ENCODE assay signal across 21 mouse cellular contexts in genomic region chr17:79164874-79165553, GRCm38 (mm10).
A peak's percentile ranks its signal among the peaks of the same experiment; 100 is the strongest.
DNase-seq lines count a peak whose midpoint lies in the region; ATAC-seq and TF ChIP-seq lines count a peak whose summit lies in the region.
"Had no signal": no experiment of that assay in that cellular context is flagged by ENCODE, and none has a peak within 500 bp of the region (broad histone marks: within the 10 kb centered on the region; RNA-seq: fewer than 3 reads in every experiment).

No protein-coding gene starts in this region.

- H3K4me3 ChIP-seq in embryonic facial prominence, embryonic 11.5 days (ENCODE audit: low read depth, low read length) = no peak overlapping the region
- H3K4me3 ChIP-seq in embryonic facial prominence, embryonic 10.5 days = no peak overlapping the region
- no peak overlapping the region for H3K4me3 ChIP-seq in kidney, embryonic 15.5 days (replicated peaks)
- no peak overlapping the region for H3K4me3 ChIP-seq in limb, embryonic 13.5 days
- no peak overlapping the region for H3K4me3 ChIP-seq in limb, embryonic 10.5 days
- H3K4me3 ChIP-seq in myocyte = no peak overlapping the region
- H3K4me3 ChIP-seq: forebrain, embryonic 13.5 days; hindbrain, embryonic 13.5 days had no signal

- H3K9ac ChIP-seq in embryonic facial prominence, embryonic 11.5 days (replicated peaks; ENCODE audit: low read length) = no peak overlapping the region
- H3K9ac ChIP-seq in kidney, embryonic 15.5 days = no peak overlapping the region
- H3K9ac ChIP-seq in limb, embryonic 13.5 days = no peak overlapping the region
- H3K9ac ChIP-seq: forebrain, embryonic 13.5 days; forebrain, postnatal 0 days; hindbrain, embryonic 13.5 days had no signal

- H3K9me3 ChIP-seq in embryonic facial prominence, embryonic 11.5 days (replicated peaks; ENCODE audit: control insufficient read depth, low read length) = no peaks in the 10 kb centered on the region
- H3K9me3 ChIP-seq in embryonic facial prominence, embryonic 10.5 days = no peaks in the 10 kb centered on the region
- H3K9me3 ChIP-seq in kidney, embryonic 15.5 days (replicated peaks) = no peaks in the 10 kb centered on the region
- no peaks in the 10 kb centered on the region for H3K9me3 ChIP-seq in limb, embryonic 13.5 days
- H3K9me3 ChIP-seq in limb, embryonic 10.5 days (replicated peaks) = no peaks in the 10 kb centered on the region
- H3K9me3 ChIP-seq: forebrain, embryonic 13.5 days; hindbrain, embryonic 13.5 days had no signal

- no peak for ATAC-seq in embryonic facial prominence, embryonic 11.5 days (replicated peaks; ENCODE audit: insufficient number of reproducible peaks, low FRiP score, low TSS enrichment, low read depth)
- peak; percentile 69 for ATAC-seq in kidney, embryonic 15.5 days (replicated peaks; ENCODE audit: low FRiP score)
- peak; percentile 57; the same call in 1 of the 2 replicates for ATAC-seq in limb, embryonic 13.5 days (ENCODE audit: low FRiP score, low read depth)
- ATAC-seq: CD4-positive, CD25-positive, alpha-beta regulatory T cell, adult 4 months; forebrain, embryonic 13.5 days; forebrain, postnatal 0 days; hindbrain, postnatal 0 days had no signal

- no peaks in the 10 kb centered on the region for H3K79me2 ChIP-seq in myocyte (ENCODE audit: control insufficient read depth, insufficient read depth)

- no peaks in the 10 kb centered on the region for H3K4me1 ChIP-seq in embryonic facial prominence, embryonic 11.5 days (ENCODE audit: control insufficient read depth, insufficient read depth, low read length)
- peaks cover 4% of the 10 kb centered on the region; the same call in 1 of the 2 replicates for H3K4me1 ChIP-seq in embryonic facial prominence, embryonic 10.5 days
- H3K4me1 ChIP-seq in kidney, embryonic 15.5 days = peaks cover 20% of the 10 kb centered on the region
- H3K4me1 ChIP-seq in limb, embryonic 13.5 days = peaks cover 16% of the 10 kb centered on the region
- H3K4me1 ChIP-seq in limb, embryonic 10.5 days = 0 out of 2 replicates have a peak, but pooled peaks cover 3% of the 10 kb centered on the region
- H3K4me1 ChIP-seq: forebrain, embryonic 13.5 days had no signal

- 51% methylated on average over 5 of the region's 5 CpGs for WGBS in embryonic facial prominence, embryonic 11.5 days
- 65% methylated on average over 5 of the region's 5 CpGs for WGBS in embryonic facial prominence, embryonic 10.5 days
- 15% methylated on average over 5 of the region's 5 CpGs for WGBS in kidney, embryonic 15.5 days
- WGBS in limb, embryonic 13.5 days = 25% methylated on average over 5 of the region's 5 CpGs
- WGBS in limb, embryonic 10.5 days = 57% methylated on average over 5 of the region's 5 CpGs

- no peaks in the 10 kb centered on the region for H3K36me3 ChIP-seq in embryonic facial prominence, embryonic 11.5 days (replicated peaks; ENCODE audit: control insufficient read depth, insufficient read depth, low read depth, low read length)
- no peaks in the 10 kb centered on the region for H3K36me3 ChIP-seq in embryonic facial prominence, embryonic 10.5 days (replicated peaks)
- no peaks in the 10 kb centered on the region for H3K36me3 ChIP-seq in kidney, embryonic 15.5 days
- no peaks in the 10 kb centered on the region for H3K36me3 ChIP-seq in limb, embryonic 13.5 days
- H3K36me3 ChIP-seq in limb, embryonic 10.5 days = no peaks in the 10 kb centered on the region
- H3K36me3 ChIP-seq in myocyte (ENCODE audit: control insufficient read depth, insufficient read depth) = no peaks in the 10 kb centered on the region
- H3K36me3 ChIP-seq: G1E; hindbrain, embryonic 13.5 days had no signal

- H3K27me3 ChIP-seq in embryonic facial prominence, embryonic 11.5 days (ENCODE audit: control insufficient read depth, insufficient read depth, low read length) = no peaks in the 10 kb centered on the region
- H3K27me3 ChIP-seq in embryonic facial prominence, embryonic 10.5 days (replicated peaks; ENCODE audit: low read depth, poor library complexity, severe bottlenecking) = no peaks in the 10 kb centered on the region
- H3K27me3 ChIP-seq in kidney, embryonic 15.5 days = no peaks in the 10 kb centered on the region
- H3K27me3 ChIP-seq in limb, embryonic 13.5 days = no peaks in the 10 kb centered on the region
- H3K27me3 ChIP-seq in limb, embryonic 10.5 days (ENCODE audit: low read depth, poor library complexity, severe bottlenecking) = no peaks in the 10 kb centered on the region
- no peaks in the 10 kb centered on the region for H3K27me3 ChIP-seq in myocyte (ENCODE audit: control insufficient read depth, insufficient read depth, insufficient read length)
- H3K27me3 ChIP-seq: forebrain, embryonic 13.5 days; hindbrain, embryonic 13.5 days had no signal

- H3ac ChIP-seq in myocyte (ENCODE audit: control insufficient read depth, insufficient read length) = no peak overlapping the region

- no peak for TF ChIP-seq POLR2A in myocyte (IDR thresholded peaks at IDR 0.05; ENCODE audit: insufficient read length, low read depth)

- H3K4me2 ChIP-seq in embryonic facial prominence, embryonic 11.5 days (ENCODE audit: low read depth, low read length) = no peak overlapping the region
- no peak overlapping the region for H3K4me2 ChIP-seq in kidney, embryonic 15.5 days
- H3K4me2 ChIP-seq in limb, embryonic 13.5 days (replicated peaks) = no peak overlapping the region
- peak overlapping the region; percentile 14 for H3K4me2 ChIP-seq in myocyte (ENCODE audit: low read depth)
- H3K4me2 ChIP-seq: forebrain, embryonic 13.5 days; hindbrain, embryonic 13.5 days had no signal

- DNase-seq in embryonic facial prominence, embryonic 11.5 days (ENCODE audit: low spot score) = peak; percentile 57
- DNase-seq in embryonic facial prominence, embryonic 10.5 days (ENCODE audit: low spot score) = no peak
- no peak for DNase-seq in kidney, adult 18-20 months
- no peak for DNase-seq in limb, embryonic 10.5 days (ENCODE audit: low spot score)
- no peak for DNase-seq in testis, postnatal 10 days (ENCODE audit: low spot score)
- DNase-seq: adrenal gland, postnatal 10 days; B cell, adult 2 months; cerebellum, adult 11 months; cerebellum, adult 8-10 months; cerebellum, postnatal 14 days; forebrain, postnatal 0 days; gastrocnemius, postnatal 14 days; heart, postnatal 14 days had no signal

- no peak overlapping the region for H3K27ac ChIP-seq in embryonic facial prominence, embryonic 11.5 days (replicated peaks; ENCODE audit: low read depth, low read length)
- H3K27ac ChIP-seq in embryonic facial prominence, embryonic 10.5 days (replicated peaks) = no peak overlapping the region
- peak overlapping the region; percentile 66 for H3K27ac ChIP-seq in kidney, embryonic 15.5 days
- no peak overlapping the region for H3K27ac ChIP-seq in limb, embryonic 13.5 days
- no peak overlapping the region for H3K27ac ChIP-seq in limb, embryonic 10.5 days
- H3K27ac ChIP-seq: forebrain, embryonic 13.5 days; hindbrain, embryonic 13.5 days; hindbrain, postnatal 0 days had no signal

TF ChIP-seq in myocyte, 11 proteins besides CTCF, POLR2A, EP300 and RAD21:
- TF ChIP-seq MAX (IDR thresholded peaks at IDR 0.05; ENCODE audit: low read depth) (no peak), CEBPB (IDR thresholded peaks at IDR 0.05; ENCODE audit: insufficient read depth, poor library complexity, severe bottlenecking) (no peak), REST (IDR thresholded peaks at IDR 0.05; ENCODE audit: insufficient read depth, insufficient read length) (no peak), TCF3 (IDR thresholded peaks at IDR 0.05; ENCODE audit: insufficient read length, low read depth) (no peak), TCF12 (IDR thresholded peaks at IDR 0.05; ENCODE audit: insufficient read depth, poor library complexity, severe bottlenecking) (no peak), SRF (IDR thresholded peaks at IDR 0.05; ENCODE audit: control insufficient read depth, insufficient read length, low read depth) (no peak), MYOD1 (IDR thresholded peaks at IDR 0.05; ENCODE audit: control insufficient read depth in 1 of 3, insufficient read length in 2 of 3, low read depth in 2 of 3) (no peak)
